ENCODE assay signal across 15 mouse cellular contexts in the genomic region with DNA sequence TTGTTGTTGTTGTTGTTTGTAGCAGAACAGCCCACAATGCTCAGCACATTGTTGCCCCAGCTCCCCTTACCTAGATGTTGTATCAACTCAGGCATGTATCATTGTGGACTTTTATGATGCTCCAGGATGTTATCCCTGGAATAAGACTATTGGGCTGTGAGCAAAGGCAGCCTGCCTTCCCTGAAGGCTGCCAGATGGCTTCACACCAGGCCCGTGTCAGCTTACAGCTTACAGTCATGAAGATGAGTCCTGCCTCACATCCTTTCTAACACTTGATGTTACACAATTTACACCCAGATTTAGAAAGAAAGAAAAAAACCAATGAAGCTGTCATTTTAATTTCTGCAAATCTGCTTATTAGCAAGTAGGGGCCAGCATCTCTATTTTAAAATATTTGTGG.
A peak's percentile ranks its signal among the peaks of the same experiment; 100 is the strongest.
DNase-seq lines count a peak whose midpoint lies in the region; ATAC-seq and TF ChIP-seq lines count a peak whose summit lies in the region.
"Had no signal": no experiment of that assay in that cellular context is flagged by ENCODE, and none has a peak within 500 bp of the region (broad histone marks: within the 10 kb centered on the region; RNA-seq: fewer than 3 reads in every experiment).

No protein-coding gene starts in this region.

- no peak for ATAC-seq in kidney, embryonic 14.5 days (ENCODE audit: low FRiP score, low TSS enrichment)
- ATAC-seq in CD4-positive, CD25-positive, alpha-beta regulatory T cell, adult 4 months, result no peak
- no peak for ATAC-seq in megakaryocyte progenitor cell, adult 5-6 weeks (replicated peaks; ENCODE audit: poor library complexity)
- ATAC-seq in intestine, embryonic 15.5 days, result no peak
- ATAC-seq: forebrain, embryonic 16.5 days had no signal

- no peak for TF ChIP-seq CTCF in cerebellum, adult 2 months (IDR thresholded peaks at IDR 0.05; ENCODE audit: borderline replicate concordance, insufficient read depth, low read depth, low read length)

- intact Hi-C loops in gastrocnemius, postnatal 14 days (cut with DNase I; ENCODE audit: low total_unique reads), result no loop called here

- TF ChIP-seq POLR2A in cerebellum, adult 2 months (IDR thresholded peaks at IDR 0.05; ENCODE audit: borderline replicate concordance, insufficient read depth, low read length), result no peak

- DNase-seq in kidney, postnatal 4 days, result peak; percentile 8 to 10
- DNase-seq in cerebellum, adult 2 months, result peak; percentile 40 to 69
- peak; percentile 58 for DNase-seq in gastrocnemius, postnatal 14 days
- DNase-seq in right cerebral cortex, postnatal 10 days (ENCODE audit: low spot score in 2 of 2), result peak; percentile 39 to 65
- DNase-seq: embryo, embryonic 11 days; heart, postnatal 36 days; thymus, postnatal 36 days had no signal

- no peak overlapping the region for H3K4me2 ChIP-seq in kidney, embryonic 14.5 days (replicated peaks; ENCODE audit: low read depth, low read length)
- no peak overlapping the region for H3K4me2 ChIP-seq in intestine, embryonic 15.5 days (replicated peaks)
- H3K4me2 ChIP-seq: kidney, embryonic 15.5 days; liver, embryonic 11.5 days had no signal

- H3K27ac ChIP-seq in kidney, embryonic 14.5 days (ENCODE audit: low read depth, low read length), result no peak overlapping the region
- no peak overlapping the region for H3K27ac ChIP-seq in cerebellum, adult 2 months (ENCODE audit: insufficient read depth, low read length)
- H3K27ac ChIP-seq in intestine, embryonic 15.5 days, result no peak overlapping the region
- H3K27ac ChIP-seq: kidney, embryonic 15.5 days had no signal

- no peaks in the 10 kb centered on the region for H3K36me3 ChIP-seq in kidney, embryonic 14.5 days (ENCODE audit: control insufficient read depth, insufficient read depth, low read length)
- H3K36me3 ChIP-seq in intestine, embryonic 15.5 days, result no peaks in the 10 kb centered on the region
- H3K36me3 ChIP-seq: kidney, embryonic 15.5 days had no signal

- no peaks in the 10 kb centered on the region for H3K9me3 ChIP-seq in kidney, embryonic 14.5 days (ENCODE audit: control insufficient read depth, low read length)
- H3K9me3 ChIP-seq in intestine, embryonic 15.5 days, result no peaks in the 10 kb centered on the region
- H3K9me3 ChIP-seq: kidney, embryonic 15.5 days had no signal

- no peak overlapping the region for H3K4me3 ChIP-seq in kidney, embryonic 14.5 days (ENCODE audit: low read length)
- H3K4me3 ChIP-seq in cerebellum, adult 2 months (replicated peaks; ENCODE audit: insufficient read depth, low read depth, low read length), result no peak overlapping the region
- no peak overlapping the region for H3K4me3 ChIP-seq in intestine, embryonic 15.5 days (replicated peaks)
- H3K4me3 ChIP-seq: kidney, embryonic 15.5 days; megakaryocyte, embryonic 14.5 days had no signal

- H3K9ac ChIP-seq in kidney, embryonic 14.5 days (ENCODE audit: low read depth, low read length), result no peak overlapping the region
- no peak overlapping the region for H3K9ac ChIP-seq in intestine, embryonic 15.5 days
- H3K9ac ChIP-seq: kidney, embryonic 15.5 days had no signal

- no peaks in the 10 kb centered on the region for H3K4me1 ChIP-seq in kidney, embryonic 14.5 days (ENCODE audit: control insufficient read depth, insufficient read depth, low read length)
- H3K4me1 ChIP-seq in cerebellum, adult 2 months (ENCODE audit: control insufficient read depth, insufficient read depth, low read length), result 0 out of 2 replicates have a peak, but pooled peaks cover 2% of the 10 kb centered on the region
- H3K4me1 ChIP-seq in intestine, embryonic 15.5 days (replicated peaks), result no peaks in the 10 kb centered on the region
- H3K4me1 ChIP-seq: kidney, embryonic 15.5 days; megakaryocyte, embryonic 14.5 days had no signal

- 36% methylated on average over 1 of the region's 1 CpGs for WGBS in kidney, embryonic 14.5 days
- 18% methylated on average over 1 of the region's 1 CpGs for WGBS in cerebellum, adult 2 months
- 50% methylated on average over 1 of the region's 1 CpGs for WGBS in intestine, embryonic 15.5 days

- H3K27me3 ChIP-seq in kidney, embryonic 14.5 days (ENCODE audit: control insufficient read depth, insufficient read depth, low read length), result no peaks in the 10 kb centered on the region
- no peaks in the 10 kb centered on the region for H3K27me3 ChIP-seq in cerebellum, adult 2 months (ENCODE audit: control insufficient read depth, insufficient read depth, low read length)
- H3K27me3 ChIP-seq in intestine, embryonic 15.5 days (replicated peaks), result no peaks in the 10 kb centered on the region
- H3K27me3 ChIP-seq: kidney, embryonic 15.5 days had no signal
